7 mouse cellular contexts compared by ENCODE assay signal in the genomic region with DNA sequence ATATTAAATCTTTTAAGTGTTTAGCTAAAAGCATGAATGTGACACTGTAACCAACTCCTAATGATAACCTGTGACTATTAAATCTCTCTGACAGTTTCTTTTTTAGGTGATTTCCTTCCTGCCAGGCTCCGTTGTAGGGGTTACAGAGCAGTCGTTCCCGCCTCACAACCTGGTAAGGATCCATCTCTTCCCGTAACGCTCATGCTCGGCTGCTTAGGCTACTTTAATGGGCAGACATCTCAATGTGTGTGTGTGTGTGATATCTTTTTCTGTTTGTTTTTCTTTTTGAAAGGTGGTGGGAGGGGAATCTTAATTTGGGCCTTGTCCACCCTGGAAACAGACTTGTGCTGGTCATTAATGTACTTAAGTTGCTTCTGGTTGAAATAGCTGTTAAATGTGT. TPM values are rescaled to one million over a fixed set of nuclear protein-coding genes. Genes with fewer than 3 reads are reported as not detected.
DNase-seq lines count a peak whose midpoint lies in the region; ATAC-seq and TF ChIP-seq lines count a peak whose summit lies in the region.

No protein-coding gene starts in this region.

- H3K9ac ChIP-seq in embryonic facial prominence, embryonic 11.5 days (replicated peaks; ENCODE audit: low read length), result peak overlapping the region; percentile 99
- H3K9ac ChIP-seq in hindbrain, postnatal 0 days (replicated peaks; ENCODE audit: low read length), result peak overlapping the region; percentile 98
- peak overlapping the region; percentile 92 for H3K9ac ChIP-seq in midbrain, embryonic 15.5 days

- peak overlapping the region; percentile 61 for H3K4me2 ChIP-seq in embryonic facial prominence, embryonic 11.5 days (ENCODE audit: low read depth, low read length)
- peak overlapping the region; percentile 80 for H3K4me2 ChIP-seq in hindbrain, postnatal 0 days (ENCODE audit: low read depth, low read length)
- H3K4me2 ChIP-seq in midbrain, embryonic 15.5 days, result peak overlapping the region; percentile 68

- no peak for ATAC-seq in embryonic facial prominence, embryonic 11.5 days (replicated peaks; ENCODE audit: insufficient number of reproducible peaks, low FRiP score, low TSS enrichment, low read depth)
- ATAC-seq in hindbrain, postnatal 0 days, result no peak
- ATAC-seq in midbrain, embryonic 15.5 days (replicated peaks), result no peak

- no peaks in the 10 kb centered on the region for H3K36me3 ChIP-seq in embryonic facial prominence, embryonic 11.5 days (replicated peaks; ENCODE audit: control insufficient read depth, insufficient read depth, low read depth, low read length)
- H3K36me3 ChIP-seq in hindbrain, postnatal 0 days (ENCODE audit: insufficient read depth, low read length), result no peaks in the 10 kb centered on the region; the same call in 1 of the 2 replicates
- 0 out of 2 replicates have a peak, but pooled peaks cover 2% of the 10 kb centered on the region for H3K36me3 ChIP-seq in midbrain, embryonic 15.5 days (replicated peaks)

- no peaks in the 10 kb centered on the region for H3K27me3 ChIP-seq in embryonic facial prominence, embryonic 11.5 days (ENCODE audit: control insufficient read depth, insufficient read depth, low read length)
- H3K27me3 ChIP-seq in hindbrain, postnatal 0 days (ENCODE audit: insufficient read depth, low read length), result no peaks in the 10 kb centered on the region
- no peaks in the 10 kb centered on the region for H3K27me3 ChIP-seq in midbrain, embryonic 15.5 days (replicated peaks)

- peak overlapping the region; percentile 97 for H3K4me3 ChIP-seq in embryonic facial prominence, embryonic 11.5 days (ENCODE audit: low read depth, low read length)
- H3K4me3 ChIP-seq in hindbrain, postnatal 0 days (ENCODE audit: low read length), result peak overlapping the region; percentile 90
- peak overlapping the region; percentile 89 for H3K4me3 ChIP-seq in midbrain, embryonic 15.5 days

- under 1% methylated on average over 6 of the region's 6 CpGs for WGBS in embryonic facial prominence, embryonic 11.5 days
- 0% methylated on average over 6 of the region's 6 CpGs for WGBS in hindbrain, postnatal 0 days
- WGBS in midbrain, embryonic 15.5 days, result 0% methylated on average over 6 of the region's 6 CpGs

- no peaks in the 10 kb centered on the region for H3K9me3 ChIP-seq in embryonic facial prominence, embryonic 11.5 days (replicated peaks; ENCODE audit: control insufficient read depth, low read length)
- H3K9me3 ChIP-seq in hindbrain, postnatal 0 days (ENCODE audit: low read length), result no peaks in the 10 kb centered on the region
- no peaks in the 10 kb centered on the region for H3K9me3 ChIP-seq in midbrain, embryonic 15.5 days

- peak; percentile 26 for DNase-seq in thymus, postnatal 0 days (ENCODE audit: low spot score)
- DNase-seq in thymus, postnatal 36 days, result no peak
- DNase-seq in embryonic facial prominence, embryonic 11.5 days (ENCODE audit: low spot score), result peak; percentile 7
- DNase-seq in hindbrain, postnatal 0 days (ENCODE audit: low spot score), result no peak
- no peak for DNase-seq in gastrocnemius, postnatal 10 days
- DNase-seq in urinary bladder, postnatal 25 days (ENCODE audit: low spot score), result no peak

- no peaks in the 10 kb centered on the region for H3K4me1 ChIP-seq in embryonic facial prominence, embryonic 11.5 days (ENCODE audit: control insufficient read depth, insufficient read depth, low read length)
- no peaks in the 10 kb centered on the region for H3K4me1 ChIP-seq in hindbrain, postnatal 0 days (ENCODE audit: insufficient read depth, low read length)
- peaks cover 13% of the 10 kb centered on the region for H3K4me1 ChIP-seq in midbrain, embryonic 15.5 days

- H3K27ac ChIP-seq in embryonic facial prominence, embryonic 11.5 days (replicated peaks; ENCODE audit: low read depth, low read length), result no peak overlapping the region; the same call in 1 of the 2 replicates
- H3K27ac ChIP-seq in hindbrain, postnatal 0 days, result peak overlapping the region; percentile 99
- H3K27ac ChIP-seq in midbrain, embryonic 15.5 days, result peak overlapping the region; percentile 96; the same call in 1 of the 2 replicates

- TF ChIP-seq CTCF in hindbrain, postnatal 0 days (IDR thresholded peaks at IDR 0.05; ENCODE audit: low read depth), result no peak

RNA-seq across cellular contexts. Expression of a gene that starts 1.7 kb away (rescaled TPM):
- 34.7 and 38.5 TPM in 2 replicates for polyA plus RNA-seq in thymus, postnatal 0 days (2015; fragmentation: Nextera tagmentation; extraction: Ambion mirVana)
- polyA plus RNA-seq in embryonic facial prominence, embryonic 11.5 days (2014; fragmentation: Nextera tagmentation; extraction: Ambion mirVana), result 46.7 and 53.5 TPM in 2 replicates
- 73.6 and 97.2 TPM in 2 replicates for total RNA-seq in hindbrain, postnatal 0 days (2014; rRNA removed)
- polyA plus RNA-seq in hindbrain, postnatal 0 days (2015; fragmentation: Nextera tagmentation; extraction: Ambion mirVana), result 23.5 and 25.6 TPM in 2 replicates
- polyA plus RNA-seq in midbrain, embryonic 15.5 days (2015; fragmentation: Nextera tagmentation; extraction: Ambion mirVana), result 29.2 and 29.9 TPM in 2 replicates
- 10 to 100 TPM; 20.0 to 30.5 TPM for total RNA-seq in gastrocnemius, postnatal 10 days (2021)

RNA-seq across cellular contexts. Expression of a gene that starts 12.8 kb away (rescaled TPM):
- 60.0 and 67.6 TPM in 2 replicates for polyA plus RNA-seq in thymus, postnatal 0 days (2015; fragmentation: Nextera tagmentation; extraction: Ambion mirVana)
- polyA plus RNA-seq in embryonic facial prominence, embryonic 11.5 days (2014; fragmentation: Nextera tagmentation; extraction: Ambion mirVana), result 116 and 117 TPM in 2 replicates
- total RNA-seq in hindbrain, postnatal 0 days (2014; rRNA removed), result 50.7 and 55.9 TPM in 2 replicates
- polyA plus RNA-seq in hindbrain, postnatal 0 days (2015; fragmentation: Nextera tagmentation; extraction: Ambion mirVana), result 139 and 145 TPM in 2 replicates
- 117 and 125 TPM in 2 replicates for polyA plus RNA-seq in midbrain, embryonic 15.5 days (2015; fragmentation: Nextera tagmentation; extraction: Ambion mirVana)
- 10 to 100 TPM; 67.8 to 83.8 TPM for total RNA-seq in gastrocnemius, postnatal 10 days (2021)

RNA-seq across cellular contexts. Expression of a gene that starts 17.8 kb away (rescaled TPM):
- 0.22 and 0.24 TPM in 2 replicates for polyA plus RNA-seq in thymus, postnatal 0 days (2015; fragmentation: Nextera tagmentation; extraction: Ambion mirVana)
- polyA plus RNA-seq in embryonic facial prominence, embryonic 11.5 days (2014; fragmentation: Nextera tagmentation; extraction: Ambion mirVana), result 2.5 and 3.5 TPM in 2 replicates
- total RNA-seq in hindbrain, postnatal 0 days (2014; rRNA removed), result 0.36 and 0.89 TPM in 2 replicates
- 0.89 and 1.2 TPM in 2 replicates for polyA plus RNA-seq in hindbrain, postnatal 0 days (2015; fragmentation: Nextera tagmentation; extraction: Ambion mirVana)
- 1.9 TPM in 2 replicates for polyA plus RNA-seq in midbrain, embryonic 15.5 days (2015; fragmentation: Nextera tagmentation; extraction: Ambion mirVana)
- total RNA-seq in gastrocnemius, postnatal 10 days (2021), result under 1 TPM in 1 of 2 experiments, not detected in 1; 0.11 TPM

RNA-seq across cellular contexts. Expression of a gene that starts 31.6 kb away (rescaled TPM):
- polyA plus RNA-seq in thymus, postnatal 0 days (2015; fragmentation: Nextera tagmentation; extraction: Ambion mirVana), result 20.7 and 21.0 TPM in 2 replicates
- 41.3 and 42.8 TPM in 2 replicates for polyA plus RNA-seq in embryonic facial prominence, embryonic 11.5 days (2014; fragmentation: Nextera tagmentation; extraction: Ambion mirVana)
- total RNA-seq in hindbrain, postnatal 0 days (2014; rRNA removed), result 15.1 and 21.9 TPM in 2 replicates
- 24.5 and 26.9 TPM in 2 replicates for polyA plus RNA-seq in hindbrain, postnatal 0 days (2015; fragmentation: Nextera tagmentation; extraction: Ambion mirVana)
- 46.1 and 49.5 TPM in 2 replicates for polyA plus RNA-seq in midbrain, embryonic 15.5 days (2015; fragmentation: Nextera tagmentation; extraction: Ambion mirVana)
- total RNA-seq in gastrocnemius, postnatal 10 days (2021), result 10 to 100 TPM; 13.2 to 14.0 TPM

RNA-seq across cellular contexts. Expression of a gene that starts 32.3 kb away (rescaled TPM):
- 11.7 and 13.7 TPM in 2 replicates for polyA plus RNA-seq in thymus, postnatal 0 days (2015; fragmentation: Nextera tagmentation; extraction: Ambion mirVana)
- 5.3 and 6.6 TPM in 2 replicates for polyA plus RNA-seq in embryonic facial prominence, embryonic 11.5 days (2014; fragmentation: Nextera tagmentation; extraction: Ambion mirVana)
- total RNA-seq in hindbrain, postnatal 0 days (2014; rRNA removed), result 113 and 131 TPM in 2 replicates
- 18.5 and 20.4 TPM in 2 replicates for polyA plus RNA-seq in hindbrain, postnatal 0 days (2015; fragmentation: Nextera tagmentation; extraction: Ambion mirVana)
- 22.1 and 28.8 TPM in 2 replicates for polyA plus RNA-seq in midbrain, embryonic 15.5 days (2015; fragmentation: Nextera tagmentation; extraction: Ambion mirVana)
- total RNA-seq in gastrocnemius, postnatal 10 days (2021), result 1 to 10 TPM; 1.8 to 3.4 TPM

Comparison
In these comparisons a context has a peak if more than half of its experiments do, and no peak if none do; other contexts are left out.
1. DNase-seq: peak in thymus, postnatal 0 days (single experiment) and embryonic facial prominence, embryonic 11.5 days (single experiment); none in thymus, postnatal 36 days (0 of 2), hindbrain, postnatal 0 days (single experiment), gastrocnemius, postnatal 10 days (single experiment) and urinary bladder, postnatal 25 days (single experiment).
2. Peak in every context shown above with its lines, with median percentiles within 50 percentile points of each other: H3K4me2 ChIP-seq, H3K4me3 ChIP-seq and H3K9ac ChIP-seq.